Mouse (Mus musculus): ENCODE measurements around the gene Sik3.
"Not testable (repeated sequence)": the region's sequence is repeated elsewhere in the genome, so short reads cannot be mapped to it uniquely, and the experiment has no call there.

The Sik3 gene

GRCm38 (mm10) chr9:46152067-46153015 is 139.7 kb downstream of the Sik3 start:
- no peak for DNase-seq (ENCODE audit: low spot score)

- DNase-seq (ENCODE audit: low spot score): no peak
Measured at GRCm38 (mm10) chr9:46154469-46154868, 141.8 kb downstream of the Sik3 start.

GRCm38 (mm10) chr9:46155026-46155425 is 142.4 kb downstream of the Sik3 start:
- no peak for DNase-seq (ENCODE audit: low spot score)

- DNase-seq (ENCODE audit: low spot score): not testable (repeated sequence)
Measured at GRCm38 (mm10) chr9:46155818-46156217, 143.2 kb downstream of the Sik3 start.

- DNase-seq (ENCODE audit: low spot score): no peak
Measured at GRCm38 (mm10) chr9:46156711-46157110, 144.1 kb downstream of the Sik3 start.

GRCm38 (mm10) chr9:46158273-46158813 is 145.7 kb downstream of the Sik3 start:
- no peak for DNase-seq (ENCODE audit: low spot score)

GRCm38 (mm10) chr9:46163430-46163829 is 150.8 kb downstream of the Sik3 start:
- no peak for DNase-seq (ENCODE audit: low spot score)

GRCm38 (mm10) chr9:46168802-46169201 is 156.2 kb downstream of the Sik3 start:
- no peak for DNase-seq (ENCODE audit: low spot score)

GRCm38 (mm10) chr9:46172251-46172650 is 159.6 kb downstream of the Sik3 start:
- no peak for DNase-seq (ENCODE audit: low spot score)

- no peak for DNase-seq (ENCODE audit: low spot score)
Measured at GRCm38 (mm10) chr9:46172953-46173352, 160.3 kb downstream of the Sik3 start.

- no peak for DNase-seq (ENCODE audit: low spot score)
Measured at GRCm38 (mm10) chr9:46173919-46174318, 161.3 kb downstream of the Sik3 start.

- no peak for DNase-seq (ENCODE audit: low spot score)
Measured at GRCm38 (mm10) chr9:46174770-46175294, 162.2 kb downstream of the Sik3 start.

- no peak for DNase-seq (ENCODE audit: low spot score)
Measured at GRCm38 (mm10) chr9:46175300-46175699, 162.7 kb downstream of the Sik3 start.

GRCm38 (mm10) chr9:46175938-46176375 is 163.3 kb downstream of the Sik3 start:
- DNase-seq (ENCODE audit: low spot score): no peak

- DNase-seq (ENCODE audit: low spot score): no peak
Measured at GRCm38 (mm10) chr9:46176613-46177012, 164.0 kb downstream of the Sik3 start.

GRCm38 (mm10) chr9:46178595-46178994 is 166.0 kb downstream of the Sik3 start:
- no peak for DNase-seq (ENCODE audit: low spot score)

GRCm38 (mm10) chr9:46181297-46181696 is 168.7 kb downstream of the Sik3 start:
- DNase-seq (ENCODE audit: low spot score): no peak

GRCm38 (mm10) chr9:46184542-46184941 is 171.9 kb downstream of the Sik3 start:
- no peak for DNase-seq (ENCODE audit: low spot score)

- DNase-seq (ENCODE audit: low spot score): no peak
Measured at GRCm38 (mm10) chr9:46185191-46185590, 172.6 kb downstream of the Sik3 start.

- no peak for DNase-seq (ENCODE audit: low spot score)
Measured at GRCm38 (mm10) chr9:46186387-46186786, 173.8 kb downstream of the Sik3 start.

GRCm38 (mm10) chr9:46188370-46188769 is 175.8 kb downstream of the Sik3 start:
- DNase-seq (ENCODE audit: low spot score): no peak

- DNase-seq (ENCODE audit: low spot score): no peak
Measured at GRCm38 (mm10) chr9:46188956-46189355, 176.3 kb downstream of the Sik3 start.

- no peak for DNase-seq (ENCODE audit: low spot score)
Measured at GRCm38 (mm10) chr9:46189381-46189780, 176.8 kb downstream of the Sik3 start.
